Mouse (Mus musculus): ENCODE measurements at regions not wholly inside any gene's neighbourhood (a gene's known extent, or its start where the extent isn't known, plus 50 kb on each side); places are given as distances from the start of the nearest gene placed in this dataset.

DNA sequence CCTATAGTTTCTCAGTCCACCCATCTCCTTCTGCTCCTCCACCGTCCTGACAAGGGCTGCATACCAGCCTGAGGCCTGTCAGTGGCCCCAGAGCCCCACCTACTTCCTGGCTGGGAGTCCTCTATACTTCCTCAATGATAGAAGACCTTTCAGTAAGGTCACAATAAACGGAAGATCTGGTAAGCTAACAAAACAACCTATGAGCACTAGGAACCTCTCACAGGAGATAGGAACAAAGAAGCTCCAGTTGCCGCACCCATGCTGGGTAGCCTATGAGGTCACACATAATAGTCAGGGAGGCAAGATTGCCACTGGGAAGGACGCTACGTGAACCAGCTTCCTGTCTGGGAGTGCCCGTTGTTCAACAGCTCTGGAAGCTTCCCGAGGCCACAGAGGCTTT is 58.1 kb upstream of the Stx16 start:
- Histone ChIP-seq H3K4me1 (ENCODE audit: control insufficient read depth, insufficient read depth, low read length) (0 out of 2 replicates have a peak, but pooled peaks cover 2% of the 10 kb centered on the region), H3K4me3 (ENCODE audit: low read depth, low read length) (no peak overlapping the region), H3K9ac (replicated peaks; ENCODE audit: low read length) (no peak overlapping the region), H3K4me2 (ENCODE audit: low read depth, low read length) (no peak overlapping the region), H3K36me3 (replicated peaks; ENCODE audit: control insufficient read depth, insufficient read depth, low read depth, low read length) (no peaks in the 10 kb centered on the region), H3K9me3 (replicated peaks; ENCODE audit: control insufficient read depth, low read length) (no peaks in the 10 kb centered on the region), H3K27me3 (ENCODE audit: control insufficient read depth, insufficient read depth, low read length) (no peaks in the 10 kb centered on the region), H3K27ac (replicated peaks; ENCODE audit: low read depth, low read length) (no peak overlapping the region)
- DNase-seq (ENCODE audit: low spot score) (no peak), ATAC-seq (replicated peaks; ENCODE audit: insufficient number of reproducible peaks, low FRiP score, low TSS enrichment, low read depth) (no peak)
- WGBS: 46% methylated on average over 7 of the region's 7 CpGs

- no peak for DNase-seq (ENCODE audit: low spot score)
- Histone ChIP-seq H3K9ac (replicated peaks; ENCODE audit: low read length) (no peak overlapping the region), H3K4me3 (ENCODE audit: low read depth, low read length) (no peak overlapping the region), H3K4me2 (ENCODE audit: low read depth, low read length) (no peak overlapping the region), H3K27ac (replicated peaks; ENCODE audit: low read depth, low read length) (no peak overlapping the region), H3K9me3 (replicated peaks; ENCODE audit: control insufficient read depth, low read length) (no peaks in the 10 kb centered on the region), H3K36me3 (replicated peaks; ENCODE audit: control insufficient read depth, insufficient read depth, low read depth, low read length) (no peaks in the 10 kb centered on the region), H3K4me1 (ENCODE audit: control insufficient read depth, insufficient read depth, low read length) (0 out of 2 replicates have a peak, but pooled peaks cover 2% of the 10 kb centered on the region), H3K27me3 (ENCODE audit: control insufficient read depth, insufficient read depth, low read length) (no peaks in the 10 kb centered on the region)
- ATAC-seq (replicated peaks; ENCODE audit: insufficient number of reproducible peaks, low FRiP score, low TSS enrichment, low read depth): no peak
- 94% methylated on average over 4 of the region's 4 CpGs for WGBS
Measured at GRCm38 (mm10) chr2:174018986-174019385, 57.1 kb upstream of the Stx16 start.

- H3K4me1 ChIP-seq (ENCODE audit: control insufficient read depth, insufficient read depth, low read length): 0 out of 2 replicates have a peak, but pooled peaks cover 2% of the 10 kb centered on the region
- H3K36me3 ChIP-seq (replicated peaks; ENCODE audit: control insufficient read depth, insufficient read depth, low read depth, low read length): no peaks in the 10 kb centered on the region
- no peak overlapping the region for H3K4me2 ChIP-seq (ENCODE audit: low read depth, low read length)
- no peak overlapping the region for H3K9ac ChIP-seq (replicated peaks; ENCODE audit: low read length)
- DNase-seq (ENCODE audit: low spot score) (no peak), ATAC-seq (replicated peaks; ENCODE audit: insufficient number of reproducible peaks, low FRiP score, low TSS enrichment, low read depth) (no peak)
- no peak overlapping the region for H3K4me3 ChIP-seq (ENCODE audit: low read depth, low read length)
- no peaks in the 10 kb centered on the region for H3K27me3 ChIP-seq (ENCODE audit: control insufficient read depth, insufficient read depth, low read length)
- WGBS: 87% methylated on average over 4 of the region's 4 CpGs
- H3K27ac ChIP-seq (replicated peaks; ENCODE audit: low read depth, low read length): no peak overlapping the region
- H3K9me3 ChIP-seq (replicated peaks; ENCODE audit: control insufficient read depth, low read length): no peaks in the 10 kb centered on the region
Measured at GRCm38 (mm10) chr2:174019970-174020369, 56.1 kb upstream of the Stx16 start.

- no peaks in the 10 kb centered on the region for H3K9me3 ChIP-seq (replicated peaks; ENCODE audit: control insufficient read depth, low read length)
- no peak overlapping the region for H3K27ac ChIP-seq (replicated peaks; ENCODE audit: low read depth, low read length)
- no peak overlapping the region for H3K9ac ChIP-seq (replicated peaks; ENCODE audit: low read length)
- no peak for ATAC-seq (replicated peaks; ENCODE audit: insufficient number of reproducible peaks, low FRiP score, low TSS enrichment, low read depth)
- no peak overlapping the region for H3K4me3 ChIP-seq (ENCODE audit: low read depth, low read length)
- DNase-seq (ENCODE audit: low spot score): no peak
- H3K27me3 ChIP-seq (ENCODE audit: control insufficient read depth, insufficient read depth, low read length): no peaks in the 10 kb centered on the region
- H3K4me1 ChIP-seq (ENCODE audit: control insufficient read depth, insufficient read depth, low read length): 0 out of 2 replicates have a peak, but pooled peaks cover under 1% of the 10 kb centered on the region
- H3K4me2 ChIP-seq (ENCODE audit: low read depth, low read length): no peak overlapping the region
- WGBS: 66% methylated on average over 7 of the region's 7 CpGs
- H3K36me3 ChIP-seq (replicated peaks; ENCODE audit: control insufficient read depth, insufficient read depth, low read depth, low read length): no peaks in the 10 kb centered on the region
Measured at GRCm38 (mm10) chr2:174020447-174020846, 55.7 kb upstream of the Stx16 start.

- no peaks in the 10 kb centered on the region for H3K27me3 ChIP-seq (ENCODE audit: control insufficient read depth, insufficient read depth, low read length)
- 86% methylated on average over 3 of the region's 3 CpGs for WGBS
- ATAC-seq (replicated peaks; ENCODE audit: insufficient number of reproducible peaks, low FRiP score, low TSS enrichment, low read depth) (no peak), DNase-seq (ENCODE audit: low spot score) (no peak)
- H3K4me1 ChIP-seq (ENCODE audit: control insufficient read depth, insufficient read depth, low read length): no peaks in the 10 kb centered on the region
- no peak overlapping the region for H3K4me3 ChIP-seq (ENCODE audit: low read depth, low read length)
- no peak overlapping the region for H3K4me2 ChIP-seq (ENCODE audit: low read depth, low read length)
- no peaks in the 10 kb centered on the region for H3K9me3 ChIP-seq (replicated peaks; ENCODE audit: control insufficient read depth, low read length)
- H3K36me3 ChIP-seq (replicated peaks; ENCODE audit: control insufficient read depth, insufficient read depth, low read depth, low read length): no peaks in the 10 kb centered on the region
- H3K27ac ChIP-seq (replicated peaks; ENCODE audit: low read depth, low read length): no peak overlapping the region
- H3K9ac ChIP-seq (replicated peaks; ENCODE audit: low read length): no peak overlapping the region
Measured at GRCm38 (mm10) chr2:174021538-174021937, 54.6 kb upstream of the Stx16 start.

DNA sequence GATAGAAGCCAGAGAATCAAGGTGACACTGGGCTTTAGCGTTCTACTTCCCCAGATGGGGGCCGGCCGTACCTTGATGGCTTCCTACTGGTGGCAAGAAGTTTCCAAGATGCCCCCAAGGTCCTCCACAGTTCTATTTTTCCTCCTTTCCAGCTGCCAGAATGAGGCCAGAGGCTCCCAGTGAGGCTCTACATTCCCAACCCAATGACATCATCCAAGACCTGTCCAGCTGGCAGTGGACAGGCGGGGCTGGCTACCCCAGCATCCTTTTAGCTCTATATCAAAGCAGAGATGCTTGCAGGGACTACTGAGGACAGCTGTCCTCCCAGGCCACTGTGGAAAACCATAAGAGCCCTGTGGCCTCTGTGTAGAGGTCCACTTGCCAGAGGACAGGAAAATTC is 53.8 kb upstream of the Stx16 start:
- WGBS: 84% methylated on average over 4 of the region's 4 CpGs
- Histone ChIP-seq H3K4me2 (ENCODE audit: low read depth, low read length) (no peak overlapping the region), H3K4me3 (ENCODE audit: low read depth, low read length) (no peak overlapping the region), H3K27ac (replicated peaks; ENCODE audit: low read depth, low read length) (no peak overlapping the region), H3K9ac (replicated peaks; ENCODE audit: low read length) (no peak overlapping the region), H3K9me3 (replicated peaks; ENCODE audit: control insufficient read depth, low read length) (no peaks in the 10 kb centered on the region), H3K36me3 (replicated peaks; ENCODE audit: control insufficient read depth, insufficient read depth, low read depth, low read length) (no peaks in the 10 kb centered on the region), H3K27me3 (ENCODE audit: control insufficient read depth, insufficient read depth, low read length) (no peaks in the 10 kb centered on the region), H3K4me1 (ENCODE audit: control insufficient read depth, insufficient read depth, low read length) (no peaks in the 10 kb centered on the region)
- DNase-seq (ENCODE audit: low spot score) (no peak), ATAC-seq (replicated peaks; ENCODE audit: insufficient number of reproducible peaks, low FRiP score, low TSS enrichment, low read depth) (no peak)

GRCm38 (mm10) chr2:174025181-174025870 is 50.8 kb upstream of the Stx16 start:
- WGBS: 88% methylated on average over 11 of the region's 11 CpGs
- Histone ChIP-seq H3K36me3 (replicated peaks; ENCODE audit: control insufficient read depth, insufficient read depth, low read depth, low read length) (no peaks in the 10 kb centered on the region), H3K27ac (replicated peaks; ENCODE audit: low read depth, low read length) (no peak overlapping the region), H3K27me3 (ENCODE audit: control insufficient read depth, insufficient read depth, low read length) (no peaks in the 10 kb centered on the region), H3K4me1 (ENCODE audit: control insufficient read depth, insufficient read depth, low read length) (no peaks in the 10 kb centered on the region), H3K9ac (replicated peaks; ENCODE audit: low read length) (no peak overlapping the region), H3K4me3 (ENCODE audit: low read depth, low read length) (no peak overlapping the region), H3K9me3 (replicated peaks; ENCODE audit: control insufficient read depth, low read length) (no peaks in the 10 kb centered on the region), H3K4me2 (ENCODE audit: low read depth, low read length) (no peak overlapping the region)
- ATAC-seq (replicated peaks; ENCODE audit: insufficient number of reproducible peaks, low FRiP score, low TSS enrichment, low read depth) (no peak), DNase-seq (ENCODE audit: low spot score) (no peak)

Measured in embryonic facial prominence, embryonic 11.5 days (tissue).